Mouse (Mus musculus): ENCODE results near the gene Rgl2. TPM values are rescaled to one million over a fixed set of nuclear protein-coding genes. Genes with fewer than 3 reads are reported as not detected.
A peak's percentile ranks its signal among the peaks of the same experiment; 100 is the strongest.

The Rgl2 gene
- polyA plus RNA-seq, 1 experiment: 171 TPM

GRCm38 (mm10) chr17:33916294-33916693, 13.0 kb upstream of the Rgl2 start:
- peak in 1 of 2 experiments; percentile 57 for DNase-seq
- no peaks in the 10 kb centered on the region for H3K27me3 ChIP-seq (ENCODE audit: control insufficient read depth, insufficient read depth, low read length)
- no peak overlapping the region for H3K27ac ChIP-seq (ENCODE audit: insufficient read depth, low read length)
- peak overlapping the region; percentile 68 for H3K4me3 ChIP-seq (replicated peaks; ENCODE audit: insufficient read depth, low read depth, low read length)
- WGBS: 1% methylated on average over 15 of the region's 20 CpGs
- TF ChIP-seq CTCF (IDR thresholded peaks at IDR 0.05; ENCODE audit: borderline replicate concordance, insufficient read depth, low read depth, low read length) (no peak), POLR2A (IDR thresholded peaks at IDR 0.05; ENCODE audit: borderline replicate concordance, insufficient read depth, low read length) (no peak)
- peaks cover 11% of the 10 kb centered on the region for H3K4me1 ChIP-seq (ENCODE audit: control insufficient read depth, insufficient read depth, low read length)

- no peaks in the 10 kb centered on the region for H3K27me3 ChIP-seq (ENCODE audit: control insufficient read depth, insufficient read depth, low read length)
- peaks cover 11% of the 10 kb centered on the region for H3K4me1 ChIP-seq (ENCODE audit: control insufficient read depth, insufficient read depth, low read length)
- no peak overlapping the region for H3K27ac ChIP-seq (ENCODE audit: insufficient read depth, low read length)
- H3K4me3 ChIP-seq (replicated peaks; ENCODE audit: insufficient read depth, low read depth, low read length): peak overlapping the region; percentile 68
- WGBS: 56% methylated on average over 31 of the region's 31 CpGs
- DNase-seq: peak in 1 of 2 experiments; percentile 42
- TF ChIP-seq POLR2A (IDR thresholded peaks at IDR 0.05; ENCODE audit: borderline replicate concordance, insufficient read depth, low read length) (no peak), CTCF (IDR thresholded peaks at IDR 0.05; ENCODE audit: borderline replicate concordance, insufficient read depth, low read depth, low read length) (no peak)
Observed at GRCm38 (mm10) chr17:33916847-33917655, 12.3 kb upstream of the Rgl2 start.

GRCm38 (mm10) chr17:33917656-33918292, 11.6 kb upstream of the Rgl2 start:
- peak in 1 of 2 experiments; percentile 15 for DNase-seq
- Histone ChIP-seq H3K4me1 (ENCODE audit: control insufficient read depth, insufficient read depth, low read length) (peaks cover 11% of the 10 kb centered on the region), H3K27me3 (ENCODE audit: control insufficient read depth, insufficient read depth, low read length) (no peaks in the 10 kb centered on the region), H3K27ac (ENCODE audit: insufficient read depth, low read length) (no peak overlapping the region), H3K4me3 (replicated peaks; ENCODE audit: insufficient read depth, low read depth, low read length) (no peak overlapping the region)
- no peak for TF ChIP-seq CTCF (IDR thresholded peaks at IDR 0.05; ENCODE audit: borderline replicate concordance, insufficient read depth, low read depth, low read length)
- TF ChIP-seq POLR2A (IDR thresholded peaks at IDR 0.05; ENCODE audit: borderline replicate concordance, insufficient read depth, low read length): no peak
- 75% methylated on average over 18 of the region's 18 CpGs for WGBS

- peaks cover 11% of the 10 kb centered on the region for H3K4me1 ChIP-seq (ENCODE audit: control insufficient read depth, insufficient read depth, low read length)
- no peak overlapping the region for H3K27ac ChIP-seq (ENCODE audit: insufficient read depth, low read length)
Observed at GRCm38 (mm10) chr17:33918293-33919203, 10.8 kb upstream of the Rgl2 start.

GRCm38 (mm10) chr17:33919351-33920281, 9.7 kb upstream of the Rgl2 start:
- Histone ChIP-seq H3K27me3 (ENCODE audit: control insufficient read depth, insufficient read depth, low read length) (no peaks in the 10 kb centered on the region), H3K4me1 (ENCODE audit: control insufficient read depth, insufficient read depth, low read length) (peaks cover 11% of the 10 kb centered on the region), H3K4me3 (replicated peaks; ENCODE audit: insufficient read depth, low read depth, low read length) (peak overlapping the region; percentile 98), H3K27ac (ENCODE audit: insufficient read depth, low read length) (peak overlapping the region; percentile 26)
- DNase-seq: peak; percentile 68 to 69
- no peak for TF ChIP-seq POLR2A (IDR thresholded peaks at IDR 0.05; ENCODE audit: borderline replicate concordance, insufficient read depth, low read length)
- TF ChIP-seq CTCF (IDR thresholded peaks at IDR 0.05; ENCODE audit: borderline replicate concordance, insufficient read depth, low read depth, low read length): 0 out of 2 replicates have a peak, but pooled peaks have one; percentile 26
- 1% methylated on average over 52 of the region's 52 CpGs for WGBS

More at GRCm38 (mm10) chr17:33918293-33919203, 10.8 kb upstream of the Rgl2 start:
- Histone ChIP-seq H3K27me3 (ENCODE audit: control insufficient read depth, insufficient read depth, low read length) (no peaks in the 10 kb centered on the region), H3K4me3 (replicated peaks; ENCODE audit: insufficient read depth, low read depth, low read length) (peak overlapping the region; percentile 98)
- TF ChIP-seq CTCF (IDR thresholded peaks at IDR 0.05; ENCODE audit: borderline replicate concordance, insufficient read depth, low read depth, low read length) (no peak), POLR2A (IDR thresholded peaks at IDR 0.05; ENCODE audit: borderline replicate concordance, insufficient read depth, low read length) (no peak)
- 51% methylated on average over 37 of the region's 37 CpGs for WGBS
- peak; percentile 22 to 27 for DNase-seq

GRCm38 (mm10) chr17:33920282-33921097, 8.9 kb upstream of the Rgl2 start:
- peak; percentile 90 for TF ChIP-seq CTCF (IDR thresholded peaks at IDR 0.05; ENCODE audit: borderline replicate concordance, insufficient read depth, low read depth, low read length)
- no peak for TF ChIP-seq POLR2A (IDR thresholded peaks at IDR 0.05; ENCODE audit: borderline replicate concordance, insufficient read depth, low read length)
- H3K4me3 ChIP-seq (replicated peaks; ENCODE audit: insufficient read depth, low read depth, low read length): peak overlapping the region; percentile 98
- no peak overlapping the region for H3K27ac ChIP-seq (ENCODE audit: insufficient read depth, low read length)
- H3K27me3 ChIP-seq (ENCODE audit: control insufficient read depth, insufficient read depth, low read length): no peaks in the 10 kb centered on the region
- peak; percentile 85 to 90 for DNase-seq
- WGBS: under 1% methylated on average over 36 of the region's 36 CpGs
- peaks cover 11% of the 10 kb centered on the region for H3K4me1 ChIP-seq (ENCODE audit: control insufficient read depth, insufficient read depth, low read length)

All from cerebellum, adult 2 months (tissue).